Mouse (Mus musculus) neutrophil, adult 65 days (primary cell): ENCODE results near the gene Ap1ar. TPM values are rescaled to one million over a fixed set of nuclear protein-coding genes. Genes with fewer than 3 reads are reported as not detected.

Experiments
- total RNA-seq: library from RNA; stranded (reverse); gene quantifications from 2 replicates; pipeline ENCODE4 v1.2.4, GENCODE M21; 2023

The Ap1ar gene
- total RNA-seq, result 11.0 and 13.8 TPM in 2 replicates

DNA sequence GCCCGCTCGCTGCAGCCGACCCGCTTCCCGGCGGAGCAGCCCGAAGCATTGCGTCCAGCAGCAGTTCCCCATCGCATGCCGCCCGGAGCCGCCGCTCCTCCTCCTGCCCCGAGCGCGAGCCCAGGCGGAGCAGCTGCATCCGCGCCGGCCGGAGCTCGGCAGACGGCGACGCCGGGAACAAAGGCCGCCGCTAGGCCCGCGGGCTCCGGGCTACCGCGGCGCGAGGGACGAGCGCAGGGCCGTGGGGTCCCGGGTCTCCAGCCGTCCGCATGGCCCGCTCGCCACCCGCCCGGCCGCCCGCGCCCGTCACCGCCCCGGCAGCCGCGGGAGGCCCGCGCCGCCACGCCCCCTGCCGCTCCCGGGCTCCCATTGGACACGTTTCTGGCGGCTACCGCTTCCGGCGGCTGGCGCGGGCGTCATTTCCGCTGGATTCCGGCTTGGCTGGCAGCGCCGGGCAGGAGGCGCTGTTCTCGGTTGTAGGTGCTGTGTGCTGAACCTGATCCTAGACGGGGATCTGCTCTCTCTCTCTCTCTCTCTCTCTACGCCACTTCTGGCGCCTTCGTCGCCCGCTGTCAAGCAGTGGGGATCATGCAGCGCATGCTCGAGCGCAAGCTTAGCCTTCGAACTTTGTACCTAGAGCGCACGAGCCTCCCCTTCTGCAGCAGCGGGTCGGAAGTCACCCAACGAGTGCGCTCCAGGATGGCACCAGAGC, at the start of gene Ap1ar:
TSS of gene Ap1ar (minus strand) at position 370 of the 712 bp plus-strand sequence.

DNA sequence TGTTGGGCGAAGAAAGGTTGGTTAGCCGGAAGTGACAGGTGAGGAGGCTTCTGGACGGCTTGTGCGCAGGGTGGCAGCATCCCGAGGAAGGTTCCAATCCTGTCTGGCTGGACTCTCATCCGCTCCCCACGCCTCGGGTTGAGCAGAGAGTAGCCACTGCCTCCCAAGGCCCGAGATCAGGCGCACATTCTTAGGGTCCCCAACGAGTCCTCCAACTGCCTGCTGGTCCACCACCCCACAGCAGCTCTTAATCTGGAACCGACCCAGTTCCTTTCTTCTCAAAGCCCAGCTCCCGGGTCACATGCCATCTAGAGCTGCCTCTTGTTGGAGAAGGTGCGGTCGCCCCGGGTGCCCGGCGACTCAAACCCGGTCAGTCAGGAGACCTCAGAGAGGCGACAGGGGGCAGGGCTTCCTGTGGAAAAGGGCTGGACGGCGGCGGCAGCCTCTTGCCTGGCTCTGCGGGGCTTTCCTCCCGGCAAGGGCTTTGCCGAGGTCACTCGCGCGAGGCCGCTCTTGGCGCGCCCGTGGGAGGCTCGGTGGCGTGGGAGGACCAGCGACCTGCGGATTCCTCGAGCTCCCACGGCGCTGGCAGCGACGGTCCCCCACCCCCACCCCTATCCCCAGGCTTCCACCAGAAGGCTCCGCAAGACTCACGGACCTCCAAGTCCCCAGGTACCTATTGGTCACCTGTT, 47.7 kb downstream of the Ap1ar start, which contains the start of gene Tifa:
TSS of gene Tifa (plus strand) at position 306 of the 692 bp plus-strand sequence.

DNA sequence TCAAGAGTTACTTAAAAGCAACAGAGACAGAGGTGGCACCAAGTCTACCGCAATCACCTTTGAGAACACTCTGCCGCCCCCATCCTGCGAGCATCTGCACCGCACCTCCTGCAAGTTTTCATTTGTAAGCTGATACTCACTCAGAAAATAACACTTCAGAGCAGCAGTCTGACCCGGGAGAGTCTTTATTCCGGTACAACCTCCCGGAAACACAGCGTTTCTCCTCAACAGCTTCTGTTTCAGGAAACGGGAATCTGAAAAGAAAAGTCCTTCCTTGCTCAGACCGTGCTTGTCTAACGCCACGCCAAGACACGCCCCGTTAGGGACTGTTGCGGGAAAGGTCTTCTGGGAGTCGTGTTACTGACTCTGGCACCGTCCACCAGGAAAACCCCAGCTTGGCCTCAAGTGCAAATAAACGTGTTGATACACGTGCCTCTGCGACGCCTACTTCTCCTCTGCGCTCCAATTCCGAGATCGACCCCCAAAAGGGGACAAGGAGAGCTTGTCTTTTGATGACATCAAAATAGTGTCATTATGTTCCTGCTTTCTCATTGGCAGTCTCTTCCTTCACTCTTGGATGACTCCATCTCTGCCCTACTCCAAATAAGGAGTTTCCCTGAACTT, 57.2 kb downstream of the Ap1ar start, which contains the start of gene Alpk1:
TSS of gene Alpk1 (minus strand) at position 507 of the 624 bp plus-strand sequence.

Other genes starting within 250 kb of the Ap1ar start
- gene Neurog2, start 204.4 kb downstream of the Ap1ar start, total RNA-seq, result not detected in 2 replicates
- 42.8 and 66.2 TPM in 2 replicates for gene Alpk1, start 57.0 kb downstream of the Ap1ar start, total RNA-seq
- 29.2 and 38.3 TPM in 2 replicates for gene Tifa, start 47.7 kb downstream of the Ap1ar start, total RNA-seq
- gene Fam241a, start 58.8 kb upstream of the Ap1ar start, total RNA-seq, result 23.1 and 28.2 TPM in 2 replicates